Mouse (Mus musculus) thymus, postnatal 0 days (tissue): ENCODE measurements around the gene E2f8. TPM values are rescaled to one million over a fixed set of nuclear protein-coding genes. Genes with fewer than 3 reads are reported as not detected.

Experiments used
- DNase-seq: peaks from one replicate; pipeline ENCODE4 v3.0.0-alpha.2; 2015; ENCODE audit warnings: low spot score
- polyA plus RNA-seq: library from polyadenylated mRNA; unstranded; fragments of >200 nt; fragmentation: Nextera tagmentation; extraction: Ambion mirVana; gene quantifications from 2 replicates; pipeline ENCODE4 v1.2.1, GENCODE M21; 2015

E2f8 gene
- polyA plus RNA-seq: 14.3 and 15.0 TPM in 2 replicates

- peak; percentile 62 for DNase-seq
Observed at GRCm38 (mm10) chr7:48881486-48881885, at the start of gene E2f8. E2f8 (minus strand) TSS chr7:48881596.

GRCm38 (mm10) chr7:48930399-48930798, 49.0 kb upstream of the E2f8 start:
- DNase-seq: no peak

GRCm38 (mm10) chr7:48928364-48928763, 47.0 kb upstream of the E2f8 start:
- peak; percentile 61 for DNase-seq

- no peak for DNase-seq
Observed at GRCm38 (mm10) chr7:48925214-48925613, 43.8 kb upstream of the E2f8 start.

- DNase-seq: no peak
Observed at GRCm38 (mm10) chr7:48923620-48924019, 42.2 kb upstream of the E2f8 start.

GRCm38 (mm10) chr7:48918389-48918788, 37.0 kb upstream of the E2f8 start:
- DNase-seq: no peak

GRCm38 (mm10) chr7:48917988-48918387, 36.6 kb upstream of the E2f8 start:
- no peak for DNase-seq

GRCm38 (mm10) chr7:48917463-48917862, 36.1 kb upstream of the E2f8 start:
- DNase-seq: no peak

- no peak for DNase-seq
Observed at GRCm38 (mm10) chr7:48914630-48915506, 33.5 kb upstream of the E2f8 start.

- DNase-seq: no peak
Observed at GRCm38 (mm10) chr7:48911146-48911545, 29.8 kb upstream of the E2f8 start.

- DNase-seq: no peak
Observed at GRCm38 (mm10) chr7:48910282-48910681, 28.9 kb upstream of the E2f8 start.

GRCm38 (mm10) chr7:48909342-48909671, 27.9 kb upstream of the E2f8 start:
- no peak for DNase-seq

- DNase-seq: peak; percentile 53
Observed at GRCm38 (mm10) chr7:48908521-48909341, 27.3 kb upstream of the E2f8 start, which contains the start of gene Nav2. Nav2 (plus strand) TSS chr7:48908716.

- DNase-seq: no peak
Observed at GRCm38 (mm10) chr7:48902454-48902853, 21.1 kb upstream of the E2f8 start.

- no peak for DNase-seq
Observed at GRCm38 (mm10) chr7:48900408-48901167, 19.2 kb upstream of the E2f8 start.

- DNase-seq: peak; percentile 46
Observed at GRCm38 (mm10) chr7:48898416-48898815, 17.0 kb upstream of the E2f8 start.

GRCm38 (mm10) chr7:48897539-48898163, 16.3 kb upstream of the E2f8 start:
- no peak for DNase-seq

- DNase-seq: no peak
Observed at GRCm38 (mm10) chr7:48896051-48896450, 14.7 kb upstream of the E2f8 start.

- DNase-seq: no peak
Observed at GRCm38 (mm10) chr7:48895475-48895874, 14.1 kb upstream of the E2f8 start.

GRCm38 (mm10) chr7:48894763-48895162, 13.4 kb upstream of the E2f8 start:
- DNase-seq: no peak

- DNase-seq: peak; percentile 51
Observed at GRCm38 (mm10) chr7:48894152-48894551, 12.8 kb upstream of the E2f8 start.
